Mouse (Mus musculus) limb, embryonic 13.5 days (tissue): ENCODE measurements around the gene Gm44511. TPM values are rescaled to one million over a fixed set of nuclear protein-coding genes. Genes with fewer than 3 reads are reported as not detected.
"Not testable (repeated sequence)": the region's sequence is repeated elsewhere in the genome, so short reads cannot be mapped to it uniquely, and the experiment has no call there.

Experiments
- ATAC-seq: fragments of 200-750 bp; cut with Nextera tagmentation; 2 replicates; pipeline ENCODE4 v1.8.0; 2017; ENCODE audit warnings: low read depth, moderate number of reproducible peaks, moderate TSS enrichment; ENCODE audit not compliant: low FRiP score
- H3K27ac ChIP-seq: fragments of 300-500 bp; sonication (generic); 2 replicates; pipeline ENCODE4 v1.5.1; 2015; ENCODE audit warnings: inconsistent platforms, mild to moderate bottlenecking, moderate library complexity
- H3K27me3 ChIP-seq: fragments of 300-500 bp; sonication (generic); 2 replicates; pipeline ENCODE4 v1.6.1; 2015; ENCODE audit warnings: mild to moderate bottlenecking, inconsistent platforms
- H3K36me3 ChIP-seq: fragments of 300-500 bp; sonication (generic); 2 replicates; pipeline ENCODE4 v1.6.1; 2015; ENCODE audit warnings: inconsistent platforms, mild to moderate bottlenecking, moderate library complexity
- H3K4me1 ChIP-seq: fragments of 300-500 bp; sonication (generic); 2 replicates; pipeline ENCODE4 v1.6.1; 2015; ENCODE audit warnings: inconsistent platforms
- H3K4me2 ChIP-seq: fragments of 300-500 bp; sonication (generic); replicated peaks from 2 replicates; pipeline ENCODE4 v1.6.1; 2015; ENCODE audit warnings: inconsistent platforms, mild to moderate bottlenecking, moderate library complexity
- H3K4me3 ChIP-seq: fragments of 300-500 bp; sonication (generic); 2 replicates; pipeline ENCODE4 v1.5.1; 2015; ENCODE audit warnings: moderate library complexity, mild to moderate bottlenecking, inconsistent platforms
- H3K9ac ChIP-seq: fragments of 300-500 bp; sonication (generic); 2 replicates; pipeline ENCODE4 v1.6.1; 2015; ENCODE audit warnings: mild to moderate bottlenecking, inconsistent platforms
- H3K9me3 ChIP-seq: fragments of 300-500 bp; sonication (generic); 2 replicates; pipeline ENCODE4 v1.6.1; 2016; ENCODE audit warnings: inconsistent platforms
- WGBS: fragments of 180-500 bp; shearing (Covaris S2); methylation state at CpG from one replicate; pipeline ENCODE4 v1.1.7; 2015; 5-methylcytosine and 5-hydroxymethylcytosine counted together
- polyA plus RNA-seq: library from polyadenylated mRNA; unstranded; fragments of >200 nt; fragmentation: Nextera tagmentation; extraction: Ambion mirVana; gene quantifications from 2 replicates; pipeline ENCODE4 v1.2.1, GENCODE M21; 2015

Gm44511 gene
- polyA plus RNA-seq, 1 experiment from 2014 or later = not detected

DNA sequence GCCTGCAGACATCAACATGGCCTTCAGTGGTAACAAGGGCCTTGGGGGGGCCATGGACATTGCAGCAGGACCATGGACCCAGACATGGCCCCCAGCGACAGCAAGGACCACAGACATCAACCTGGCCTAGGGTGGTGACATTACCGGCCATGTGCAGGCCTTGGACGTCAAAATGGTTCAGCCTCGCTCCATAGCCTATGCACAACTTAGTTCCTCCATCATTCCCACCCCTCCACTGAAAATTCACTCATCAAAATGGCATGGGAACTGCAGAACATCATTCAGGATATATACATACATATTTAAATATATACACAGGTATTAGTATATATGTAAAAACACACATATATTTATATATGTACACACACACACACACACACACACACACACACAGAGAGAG lies 21.3 kb upstream of the Gm44511 start:
- H3K9ac ChIP-seq = no peak overlapping the region
- H3K4me2 ChIP-seq = no peak overlapping the region
- no peaks in the 10 kb centered on the region for H3K36me3 ChIP-seq
- peaks cover 12% of the 10 kb centered on the region for H3K4me1 ChIP-seq
- no peak overlapping the region for H3K27ac ChIP-seq
- WGBS = 94% methylated on average over 4 of the region's 4 CpGs
- no peak for ATAC-seq
- no peak overlapping the region for H3K4me3 ChIP-seq
- no peaks in the 10 kb centered on the region for H3K27me3 ChIP-seq
- H3K9me3 ChIP-seq = no peaks in the 10 kb centered on the region

DNA sequence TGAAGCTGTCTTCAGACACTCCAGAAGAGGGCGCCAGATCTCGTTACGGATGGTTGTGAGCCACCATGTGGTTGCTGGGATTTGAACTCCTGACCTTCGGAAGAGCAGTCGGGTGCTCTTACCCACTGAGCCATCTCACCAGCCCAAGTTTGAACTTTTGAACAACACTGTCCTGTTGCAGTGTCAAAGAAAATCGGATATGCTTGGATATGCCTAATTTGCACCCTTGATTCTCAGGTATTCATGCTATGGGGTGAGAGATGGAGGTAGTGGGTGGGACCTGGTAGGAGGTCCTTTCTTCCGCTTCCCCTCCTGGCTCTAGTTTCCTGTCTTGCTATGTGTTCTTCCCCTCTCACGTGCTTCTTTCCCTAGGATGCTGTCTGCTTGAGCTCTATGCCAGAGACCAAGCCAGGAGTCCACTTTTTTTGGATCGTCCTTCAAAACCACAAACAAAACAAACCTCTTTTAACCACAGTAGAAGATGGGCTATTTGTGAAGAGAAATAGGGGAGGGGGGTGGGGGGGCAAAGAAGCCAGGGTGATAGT lies 20.0 kb upstream of the Gm44511 start:
- Histone ChIP-seq H3K27me3 (no peaks in the 10 kb centered on the region), H3K27ac (no peak overlapping the region), H3K9ac (no peak overlapping the region), H3K4me3 (no peak overlapping the region), H3K4me2 (no peak overlapping the region), H3K36me3 (no peaks in the 10 kb centered on the region), H3K4me1 (peaks cover 20% of the 10 kb centered on the region), H3K9me3 (no peaks in the 10 kb centered on the region)
- 62% methylated on average over 9 of the region's 9 CpGs for WGBS
- ATAC-seq = no peak

DNA sequence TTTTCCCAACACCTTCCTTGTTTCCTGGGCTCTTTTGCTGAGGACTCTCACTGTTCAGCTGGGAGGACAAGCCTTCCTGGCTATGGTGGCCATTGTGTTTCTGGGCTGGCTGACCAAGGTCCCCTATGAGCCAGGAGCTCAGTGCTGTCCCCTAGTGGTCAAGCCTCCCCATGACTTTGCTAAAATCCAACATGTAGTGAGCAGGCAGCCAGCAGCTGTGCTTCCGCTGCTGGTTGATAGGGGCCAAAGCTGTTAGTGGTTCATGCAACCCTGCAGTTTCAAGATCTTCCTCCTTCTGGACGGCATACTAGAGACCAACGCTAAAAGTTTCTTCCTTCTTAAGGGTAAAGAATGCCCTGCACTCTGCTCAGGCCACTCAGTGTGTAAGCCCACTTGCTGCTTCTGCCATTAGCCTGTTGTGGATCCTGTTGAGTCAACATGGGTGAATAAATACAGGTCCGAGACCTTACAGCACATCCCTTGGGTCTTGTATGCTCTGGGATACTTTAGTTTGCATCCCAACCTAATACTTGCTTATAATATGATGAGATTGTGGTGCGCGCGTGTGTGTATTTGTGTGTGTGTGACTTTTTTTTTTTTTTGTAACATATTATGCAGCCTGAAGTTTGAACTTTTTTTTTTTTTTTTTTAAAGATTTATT lies 19.3 kb upstream of the Gm44511 start:
- H3K4me3 ChIP-seq = no peak overlapping the region

DNA sequence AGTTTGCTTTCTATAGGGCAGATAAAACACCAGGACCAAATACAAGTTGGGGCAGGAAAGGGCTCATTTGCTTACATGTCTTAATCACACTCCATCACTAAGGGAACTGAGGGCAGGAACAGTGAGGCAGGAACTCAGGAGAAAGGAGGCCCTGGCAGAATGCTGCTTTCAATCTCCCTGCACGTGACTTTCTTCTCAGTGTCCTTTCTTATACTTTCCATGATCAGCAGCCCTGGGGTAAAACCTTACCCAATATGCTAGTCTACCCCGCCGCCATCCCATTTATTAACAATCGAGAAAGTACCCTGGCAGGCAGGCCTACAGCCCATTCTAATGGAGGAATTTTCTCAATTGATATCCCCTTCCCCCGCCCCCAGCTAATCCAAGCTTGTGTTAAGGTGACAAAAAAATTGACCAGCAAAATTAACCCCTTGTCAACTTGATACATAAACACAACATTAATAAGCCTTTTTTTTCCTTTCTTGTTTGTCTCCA lies 18.5 kb upstream of the Gm44511 start:
- H3K4me2 ChIP-seq = peak overlapping the region; percentile 66
- 85% methylated on average over 5 of the region's 5 CpGs for WGBS
- H3K4me1 ChIP-seq = peaks cover 20% of the 10 kb centered on the region
- no peaks in the 10 kb centered on the region for H3K9me3 ChIP-seq
- H3K36me3 ChIP-seq = no peaks in the 10 kb centered on the region
- H3K4me3 ChIP-seq = peak overlapping the region; percentile 79
- no peaks in the 10 kb centered on the region for H3K27me3 ChIP-seq
- ATAC-seq = no peak
- no peak overlapping the region; the same call in 1 of the 2 replicates for H3K27ac ChIP-seq
- H3K9ac ChIP-seq = peak overlapping the region; percentile 77; the same call in 1 of the 2 replicates

More for the DNA sequence above, 19.3 kb upstream of the Gm44511 start:
- no peak for ATAC-seq
- H3K9me3 ChIP-seq = no peaks in the 10 kb centered on the region
- WGBS = 39% methylated on average over 7 of the region's 7 CpGs
- H3K27ac ChIP-seq = no peak overlapping the region
- H3K36me3 ChIP-seq = no peaks in the 10 kb centered on the region
- H3K4me2 ChIP-seq = peak overlapping the region; percentile 28
- peaks cover 20% of the 10 kb centered on the region for H3K4me1 ChIP-seq
- no peak overlapping the region for H3K9ac ChIP-seq
- H3K27me3 ChIP-seq = no peaks in the 10 kb centered on the region

DNA sequence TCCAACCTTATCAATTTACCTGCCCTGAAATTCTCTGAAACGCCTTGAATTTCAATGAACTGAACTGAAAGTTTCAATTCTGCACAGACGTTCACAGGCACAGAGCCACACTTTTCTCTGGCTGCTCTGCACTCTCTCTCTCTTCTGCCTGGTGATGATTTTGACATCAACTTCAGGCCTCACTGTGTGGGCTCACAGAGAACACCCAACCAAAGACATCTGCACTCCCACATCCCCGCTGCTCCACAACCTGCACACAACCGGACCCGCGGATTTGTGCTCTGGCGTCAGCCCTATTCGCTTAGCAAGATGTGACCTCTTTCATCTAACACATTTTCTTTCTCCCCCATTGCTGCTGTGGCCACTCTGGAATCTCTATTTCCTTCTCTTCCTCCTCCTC lies 18.0 kb upstream of the Gm44511 start:
- Histone ChIP-seq H3K4me2 (peak overlapping the region; percentile 66), H3K9me3 (no peaks in the 10 kb centered on the region), H3K27ac (no peak overlapping the region; the same call in 1 of the 2 replicates), H3K27me3 (no peaks in the 10 kb centered on the region), H3K4me1 (peaks cover 20% of the 10 kb centered on the region), H3K4me3 (peak overlapping the region; percentile 79), H3K36me3 (no peaks in the 10 kb centered on the region), H3K9ac (peak overlapping the region; percentile 77; the same call in 1 of the 2 replicates)
- WGBS = 40% methylated on average over 8 of the region's 8 CpGs
- ATAC-seq = no peak

DNA sequence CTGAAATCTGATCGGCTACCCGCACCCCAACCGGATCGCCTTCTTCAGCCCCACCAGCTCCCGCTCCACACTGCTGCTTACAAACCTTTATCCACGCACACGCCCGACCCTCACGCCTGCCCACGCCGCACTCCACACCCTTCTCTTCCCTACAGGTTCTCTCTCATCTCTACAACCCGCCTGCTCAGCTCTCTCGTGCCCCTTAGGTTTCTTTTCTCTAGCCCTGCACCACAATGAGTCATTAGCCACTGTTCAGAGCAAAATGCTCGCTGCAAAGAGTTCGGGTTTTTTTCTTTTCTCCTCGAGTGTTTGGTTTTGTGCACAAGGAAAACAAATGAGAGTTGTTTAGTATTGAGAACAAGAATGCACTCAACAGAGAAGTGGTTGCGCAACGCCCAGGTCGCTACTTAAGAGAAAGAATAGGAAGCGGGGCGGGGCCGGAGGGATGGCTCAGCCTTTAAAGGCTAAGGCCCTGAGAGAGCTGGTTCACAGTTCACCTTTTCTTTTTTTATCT lies 17.4 kb upstream of the Gm44511 start:
- H3K27ac ChIP-seq = peak overlapping the region; percentile 94
- peaks cover 20% of the 10 kb centered on the region for H3K4me1 ChIP-seq
- WGBS = under 1% methylated on average over 22 of the region's 22 CpGs
- H3K9ac ChIP-seq = peak overlapping the region; percentile 77
- no peaks in the 10 kb centered on the region for H3K27me3 ChIP-seq
- no peaks in the 10 kb centered on the region for H3K9me3 ChIP-seq
- H3K36me3 ChIP-seq = no peaks in the 10 kb centered on the region
- H3K4me2 ChIP-seq = peak overlapping the region; percentile 66
- peak; percentile 52; the same call in 1 of the 2 replicates for ATAC-seq
- peak overlapping the region; percentile 79 for H3K4me3 ChIP-seq

DNA sequence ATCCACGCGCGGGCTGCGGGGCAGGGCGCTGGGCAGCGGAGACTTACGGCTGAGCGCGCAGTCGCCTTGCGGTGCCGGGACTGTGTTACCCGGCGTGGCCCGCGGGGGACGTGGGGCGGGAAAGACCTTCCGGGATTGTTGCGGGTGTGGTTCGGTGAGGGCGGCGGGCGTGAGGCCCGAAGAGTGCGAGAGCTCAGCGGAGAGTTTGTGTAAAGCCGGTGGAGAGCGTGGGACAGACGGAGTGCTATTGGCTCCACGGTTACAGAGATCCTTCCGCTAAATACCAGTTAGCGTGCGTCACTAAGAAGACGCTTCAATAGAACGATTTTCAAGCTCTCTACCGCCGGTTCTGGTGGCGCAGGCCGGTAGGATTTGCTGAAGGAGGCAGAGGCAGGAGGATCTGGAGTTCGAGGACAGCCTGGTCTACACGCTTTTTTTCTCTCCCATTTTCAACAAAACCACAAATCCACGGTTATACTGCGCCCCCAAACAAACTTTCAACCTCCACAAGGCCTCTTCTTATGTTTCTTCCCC lies 16.9 kb upstream of the Gm44511 start:
- Histone ChIP-seq H3K4me1 (peaks cover 20% of the 10 kb centered on the region), H3K4me2 (peak overlapping the region; percentile 79), H3K27me3 (no peaks in the 10 kb centered on the region), H3K9me3 (no peaks in the 10 kb centered on the region), H3K4me3 (peak overlapping the region; percentile 79), H3K9ac (peak overlapping the region; percentile 79), H3K36me3 (no peaks in the 10 kb centered on the region), H3K27ac (peak overlapping the region; percentile 96)
- WGBS = under 1% methylated on average over 44 of the region's 44 CpGs
- ATAC-seq = peak; percentile 77

DNA sequence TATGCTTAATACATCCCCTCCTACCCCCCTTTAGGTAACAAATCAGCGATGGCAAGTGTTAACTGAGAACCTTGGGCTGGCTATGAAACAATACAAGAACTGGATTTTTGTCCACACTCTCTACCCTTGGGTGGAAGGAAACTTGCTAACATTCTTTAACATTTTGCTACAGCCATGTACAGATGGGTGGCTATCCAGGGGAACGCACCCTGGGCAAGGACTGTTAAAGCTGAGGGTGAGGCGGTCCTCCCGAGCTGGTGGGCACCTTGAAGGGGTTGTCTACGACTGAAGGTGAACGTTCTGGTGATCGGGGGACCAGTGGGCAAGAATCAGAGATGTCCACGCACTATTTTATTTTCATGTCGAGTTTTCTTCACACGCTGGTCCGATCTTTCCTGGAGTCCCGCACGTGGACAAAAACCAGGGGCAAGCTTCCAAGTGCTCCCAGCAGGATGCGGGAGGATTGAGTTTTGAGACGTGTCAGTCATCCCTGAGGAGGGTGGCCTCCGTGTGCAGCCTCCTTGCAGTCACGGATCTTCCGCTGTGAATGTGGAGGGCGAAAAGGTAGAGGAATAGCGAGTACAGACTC lies 16.3 kb upstream of the Gm44511 start:
- Histone ChIP-seq H3K27ac (peak overlapping the region; percentile 96), H3K9me3 (no peaks in the 10 kb centered on the region), H3K9ac (peak overlapping the region; percentile 79), H3K27me3 (no peaks in the 10 kb centered on the region), H3K36me3 (no peaks in the 10 kb centered on the region), H3K4me3 (peak overlapping the region; percentile 79), H3K4me1 (peaks cover 22% of the 10 kb centered on the region), H3K4me2 (peak overlapping the region; percentile 79)
- no peak; the same call in 1 of the 2 replicates for ATAC-seq
- WGBS = 1% methylated on average over 20 of the region's 20 CpGs

DNA sequence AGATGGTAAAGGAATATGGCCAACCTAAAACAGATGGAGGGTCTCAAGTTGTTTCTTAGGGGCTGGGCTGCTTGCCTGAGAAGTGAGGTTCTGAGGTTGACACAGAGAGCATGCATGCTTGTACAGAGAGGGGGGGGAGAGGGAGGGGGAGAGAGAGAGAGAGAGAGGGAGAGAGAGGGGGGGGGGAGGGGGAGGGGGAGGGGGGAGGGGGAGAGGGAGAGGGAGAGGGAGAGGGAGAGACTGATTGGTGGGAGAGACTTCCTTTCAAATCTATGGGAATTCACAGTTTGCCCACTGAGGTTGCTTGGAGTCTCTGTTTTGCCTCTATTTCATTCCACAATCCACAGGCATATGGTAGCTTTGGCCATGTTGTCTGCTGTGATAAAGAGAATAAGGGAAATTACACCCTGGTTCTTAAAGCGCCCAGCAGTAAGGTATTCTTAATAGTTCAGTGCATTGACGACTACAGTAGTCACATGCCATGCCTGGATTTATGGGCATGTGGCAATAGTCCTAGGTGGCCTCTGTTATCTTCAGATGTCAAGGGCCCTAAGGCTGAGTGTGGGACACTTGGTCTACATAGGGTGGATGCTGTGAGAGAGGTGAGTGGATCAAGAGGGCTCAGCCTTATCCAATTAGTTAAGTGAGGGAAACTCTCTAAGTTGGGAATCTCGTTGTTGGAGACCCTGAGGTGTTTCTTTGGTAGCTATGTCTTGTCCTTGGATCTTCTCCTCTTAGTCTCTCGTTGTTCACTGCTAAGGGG lies 15.4 kb upstream of the Gm44511 start:
- peaks cover 24% of the 10 kb centered on the region for H3K4me1 ChIP-seq
- H3K9ac ChIP-seq = peak overlapping the region; percentile 79
- H3K27ac ChIP-seq = no peak overlapping the region
- H3K9me3 ChIP-seq = no peaks in the 10 kb centered on the region
- no peak for ATAC-seq
- peak overlapping the region; percentile 79 for H3K4me2 ChIP-seq
- 46% methylated on average over 4 of the region's 4 CpGs for WGBS
- no peaks in the 10 kb centered on the region for H3K36me3 ChIP-seq
- H3K4me3 ChIP-seq = peak overlapping the region; percentile 79
- H3K27me3 ChIP-seq = no peaks in the 10 kb centered on the region

DNA sequence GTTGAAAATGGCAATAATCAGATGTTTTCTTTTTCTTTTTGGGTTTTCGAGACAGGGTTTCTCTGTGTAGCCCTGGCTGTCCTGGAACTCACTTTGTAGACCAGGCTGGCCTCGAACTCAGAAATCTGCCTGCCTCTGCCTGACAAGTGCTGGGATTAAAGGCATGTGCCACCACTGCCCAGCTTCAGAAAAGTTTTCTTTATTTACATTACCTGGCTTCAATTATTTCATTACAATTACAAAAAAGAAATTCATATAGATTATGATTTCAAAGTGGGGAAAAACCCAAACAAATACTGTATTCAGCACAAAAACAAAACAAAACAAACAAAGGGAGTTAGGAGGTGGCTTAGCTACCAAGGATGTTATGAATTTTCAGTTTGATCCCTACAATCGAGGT lies 14.6 kb upstream of the Gm44511 start:
- not testable (repeated sequence) for H3K27me3 ChIP-seq, H3K4me3 ChIP-seq, ATAC-seq, H3K9ac ChIP-seq, H3K4me2 ChIP-seq, H3K27ac ChIP-seq, H3K36me3 ChIP-seq, H3K9me3 ChIP-seq
- WGBS = 90% methylated on average over 3 of the region's 3 CpGs
- H3K4me1 ChIP-seq = peaks cover 24% of the 10 kb centered on the region

DNA sequence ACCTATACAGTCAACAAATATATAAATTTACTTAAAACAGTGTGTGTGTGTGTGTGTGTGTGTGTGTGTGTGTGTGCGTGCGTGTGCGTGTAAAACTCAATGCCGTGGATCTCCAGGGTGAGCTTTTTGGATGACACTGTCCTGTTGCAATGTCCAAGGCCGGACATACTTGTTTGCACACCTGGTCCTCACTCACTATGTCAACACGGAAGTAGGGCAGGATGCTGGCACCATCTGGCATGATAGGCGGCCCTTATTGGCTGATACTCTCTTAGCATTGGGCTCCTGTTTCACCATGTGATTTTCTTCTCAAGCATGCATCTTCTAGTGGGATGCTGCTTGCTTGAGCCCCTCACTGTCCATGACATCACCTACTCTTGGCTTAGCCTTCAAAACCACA lies 13.8 kb upstream of the Gm44511 start:
- H3K4me1 ChIP-seq = peaks cover 20% of the 10 kb centered on the region
- no peaks in the 10 kb centered on the region for H3K27me3 ChIP-seq
- no peaks in the 10 kb centered on the region for H3K36me3 ChIP-seq
- 75% methylated on average over 7 of the region's 7 CpGs for WGBS
- peak overlapping the region; percentile 67 for H3K4me2 ChIP-seq
- no peaks in the 10 kb centered on the region for H3K9me3 ChIP-seq
- ATAC-seq = no peak
- no peak overlapping the region for H3K27ac ChIP-seq
- no peak overlapping the region for H3K9ac ChIP-seq
- peak overlapping the region; percentile 59 for H3K4me3 ChIP-seq
